Mouse (Mus musculus) liver, adult 2 months (tissue): ENCODE results near the gene Gabrb2. TPM values are rescaled to one million over a fixed set of nuclear protein-coding genes. Genes with fewer than 3 reads are reported as not detected.

Experiments
- DNase-seq: peaks from one replicate; pipeline ENCODE4 v3.0.0-alpha.2; 2011; ENCODE audit warnings: low read depth, low spot score; ENCODE audit errors: extremely low read depth
- H3K27ac ChIP-seq: fragments of 200-500 bp; replicated peaks from 2 replicates; pipeline ENCODE4 v1.5.1; 2012; ENCODE audit warnings: low read depth, mild to moderate bottlenecking, control low read depth, inconsistent platforms, low read length; ENCODE audit not compliant: insufficient read depth
- H3K27me3 ChIP-seq: fragments of 200-500 bp; 2 replicates; pipeline ENCODE4 v1.6.1; 2012; ENCODE audit warnings: mild to moderate bottlenecking, moderate library complexity, low read length, inconsistent platforms; ENCODE audit not compliant: control insufficient read depth, insufficient read depth
- H3K36me3 ChIP-seq: fragments of 200-500 bp; 2 replicates; pipeline ENCODE4 v1.6.1; 2012; ENCODE audit warnings: low read length, inconsistent platforms; ENCODE audit not compliant: control insufficient read depth, insufficient read depth
- H3K4me1 ChIP-seq: fragments of 200-500 bp; 2 replicates; pipeline ENCODE4 v1.6.1; 2011; ENCODE audit warnings: low read length; ENCODE audit not compliant: control insufficient read depth, insufficient read depth
- H3K4me3 ChIP-seq: fragments of 200-500 bp; 2 replicates; pipeline ENCODE4 v1.5.1; 2011; ENCODE audit warnings: low read depth, mild to moderate bottlenecking, control low read depth, low read length, moderate library complexity; ENCODE audit not compliant: insufficient read depth
- H3K79me2 ChIP-seq: fragments of 200-500 bp; 2 replicates; pipeline ENCODE4 v1.6.1; 2012; ENCODE audit warnings: inconsistent platforms, mild to moderate bottlenecking, low read length, moderate library complexity; ENCODE audit not compliant: control insufficient read depth, insufficient read depth
- H3K9ac ChIP-seq: fragments of 200-500 bp; 2 replicates; pipeline ENCODE4 v1.6.1; 2012; ENCODE audit warnings: low read depth, mild to moderate bottlenecking, control low read depth, inconsistent platforms, low read length
- CTCF ChIP-seq: fragments of 200-500 bp; IDR thresholded peaks from 2 replicates; pipeline ENCODE4 v1.5.1; 2011; ENCODE audit warnings: low read depth, low read length, control low read depth
- POLR2A ChIP-seq: fragments of 200-500 bp; IDR thresholded peaks from 2 replicates; pipeline ENCODE4 v1.6.1; 2011; ENCODE audit warnings: low read length, control low read depth; ENCODE audit not compliant: insufficient read depth; ENCODE audit errors: extremely low read depth
- WGBS: fragments of 180-500 bp; shearing (Covaris S2); methylation state at CpG from one replicate; pipeline ENCODE4 v1.1.7; 2018; 5-methylcytosine and 5-hydroxymethylcytosine counted together
- polyA plus RNA-seq: library from polyadenylated mRNA; depleted of rRNA; stranded (reverse); fragments of >200 nt; gene quantifications from 2 replicates; pipeline ENCODE4 v1.2.3, GENCODE M21; 2012
- total RNA-seq: library from RNA; depleted of rRNA; stranded (reverse); fragments of >200 nt; gene quantifications from 2 replicates; pipeline ENCODE4 v1.2.3, GENCODE M21; 2014

Gene Gabrb2
- total and polyA plus RNA-seq, 2 experiments: not detected

GRCm38 (mm10) chr11:42505436-42505835, 85.9 kb downstream of the Gabrb2 start:
- no peak overlapping the region for H3K27ac ChIP-seq
- 76% methylated on average over 2 of the region's 2 CpGs for WGBS
- TF ChIP-seq POLR2A: no peak
- no peak for TF ChIP-seq CTCF
- H3K4me3 ChIP-seq: no peak overlapping the region
- no peak for DNase-seq
- no peaks in the 10 kb centered on the region for H3K36me3 ChIP-seq
- H3K27me3 ChIP-seq: no peaks in the 10 kb centered on the region
- H3K79me2 ChIP-seq: no peaks in the 10 kb centered on the region
- no peak overlapping the region for H3K9ac ChIP-seq
- H3K4me1 ChIP-seq: no peaks in the 10 kb centered on the region

DNA sequence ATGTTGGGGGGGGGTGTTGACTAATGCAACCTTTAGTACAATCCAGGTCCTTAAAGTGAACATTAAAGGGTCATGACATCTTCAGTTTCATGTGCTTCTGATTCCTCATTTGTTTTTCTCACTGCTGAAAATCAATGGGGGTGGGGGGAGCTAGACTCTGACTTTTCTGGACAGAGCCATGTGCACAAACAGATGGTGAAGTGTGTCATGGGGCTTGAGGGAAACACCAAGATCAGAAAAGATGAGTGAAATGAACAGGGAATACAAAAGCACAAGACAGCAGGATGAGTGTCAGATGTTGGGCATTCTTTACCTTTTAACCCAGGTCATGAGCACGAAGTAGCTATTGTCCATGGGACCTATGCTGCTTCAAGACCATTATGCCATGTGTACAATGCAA, 86.4 kb downstream of the Gabrb2 start:
- no peak overlapping the region for H3K9ac ChIP-seq
- H3K79me2 ChIP-seq: no peaks in the 10 kb centered on the region
- no peak overlapping the region for H3K4me3 ChIP-seq
- H3K4me1 ChIP-seq: no peaks in the 10 kb centered on the region
- no peak for DNase-seq
- WGBS: 67% methylated on average over 1 of the region's 1 CpGs
- TF ChIP-seq CTCF (no peak), POLR2A (no peak)
- no peaks in the 10 kb centered on the region for H3K27me3 ChIP-seq
- H3K36me3 ChIP-seq: no peaks in the 10 kb centered on the region
- H3K27ac ChIP-seq: no peak overlapping the region

DNA sequence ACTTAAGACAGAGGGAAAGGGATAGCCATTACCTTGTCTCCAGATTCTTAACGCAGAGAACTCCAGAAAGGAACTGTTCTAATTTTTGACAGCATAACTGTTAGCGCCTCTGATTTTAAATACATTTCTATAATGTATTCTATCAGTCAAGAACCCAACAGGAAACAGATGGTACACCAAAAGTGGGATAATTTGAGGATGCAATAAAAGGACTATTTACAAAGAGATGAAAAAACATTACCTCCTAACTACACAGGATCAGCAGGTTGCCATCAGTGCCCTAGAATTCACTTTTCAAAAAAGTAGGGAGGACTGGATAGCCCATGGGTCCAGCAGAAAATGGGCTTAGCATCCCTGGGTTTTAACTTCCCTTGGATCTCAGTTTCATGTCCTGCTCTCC, 102.4 kb downstream of the Gabrb2 start:
- TF ChIP-seq POLR2A: no peak
- no peak for DNase-seq

GRCm38 (mm10) chr11:42528226-42528881, 108.8 kb downstream of the Gabrb2 start:
- H3K4me3 ChIP-seq: no peak overlapping the region
- no peak for DNase-seq
- H3K79me2 ChIP-seq: no peaks in the 10 kb centered on the region
- H3K9ac ChIP-seq: no peak overlapping the region
- H3K36me3 ChIP-seq: no peaks in the 10 kb centered on the region
- TF ChIP-seq POLR2A (no peak), CTCF (no peak)
- H3K27me3 ChIP-seq: no peaks in the 10 kb centered on the region
- WGBS: 79% methylated on average over 3 of the region's 3 CpGs
- H3K4me1 ChIP-seq: no peaks in the 10 kb centered on the region
- H3K27ac ChIP-seq: no peak overlapping the region

More for the DNA sequence above, 102.4 kb downstream of the Gabrb2 start:
- Histone ChIP-seq H3K9ac (no peak overlapping the region), H3K27me3 (no peaks in the 10 kb centered on the region), H3K27ac (no peak overlapping the region), H3K79me2 (no peaks in the 10 kb centered on the region), H3K4me1 (no peaks in the 10 kb centered on the region), H3K4me3 (no peak overlapping the region), H3K36me3 (no peaks in the 10 kb centered on the region)
- WGBS: 77% methylated on average over 2 of the region's 2 CpGs

DNA sequence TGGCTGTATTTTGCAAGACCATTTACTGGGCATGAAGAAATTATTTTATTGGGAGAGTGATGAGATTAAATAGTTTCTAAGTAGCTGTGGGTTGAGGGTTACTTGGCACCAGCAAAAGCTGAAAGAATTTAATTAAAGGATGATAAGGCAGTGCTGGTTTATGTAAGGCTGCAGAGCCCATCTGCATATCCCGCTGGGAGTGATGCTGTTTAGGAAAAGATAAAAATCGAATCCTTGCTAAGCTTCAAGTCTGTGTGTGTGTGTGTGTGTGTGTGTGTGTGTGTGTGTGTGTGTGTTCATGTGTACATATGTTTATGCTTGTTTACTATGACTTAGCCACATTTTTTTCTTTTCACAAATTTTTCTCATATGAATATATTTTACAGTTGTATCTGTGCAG, 113.0 kb downstream of the Gabrb2 start:
- no peak for TF ChIP-seq CTCF
- no peak for TF ChIP-seq POLR2A
- H3K4me3 ChIP-seq: no peak overlapping the region
- no peak for DNase-seq
- no peaks in the 10 kb centered on the region for H3K36me3 ChIP-seq
- H3K4me1 ChIP-seq: no peaks in the 10 kb centered on the region
- H3K79me2 ChIP-seq: no peaks in the 10 kb centered on the region
- H3K27ac ChIP-seq: no peak overlapping the region
- H3K9ac ChIP-seq: no peak overlapping the region
- 58% methylated on average over 2 of the region's 2 CpGs for WGBS
- no peaks in the 10 kb centered on the region for H3K27me3 ChIP-seq

GRCm38 (mm10) chr11:42535286-42535685, 115.7 kb downstream of the Gabrb2 start:
- H3K27ac ChIP-seq: no peak overlapping the region
- 78% methylated on average over 5 of the region's 5 CpGs for WGBS
- TF ChIP-seq CTCF: no peak
- TF ChIP-seq POLR2A: no peak
- H3K36me3 ChIP-seq: no peaks in the 10 kb centered on the region
- H3K27me3 ChIP-seq: no peaks in the 10 kb centered on the region
- DNase-seq: no peak
- no peaks in the 10 kb centered on the region for H3K79me2 ChIP-seq
- H3K4me3 ChIP-seq: no peak overlapping the region
- H3K9ac ChIP-seq: no peak overlapping the region
- H3K4me1 ChIP-seq: no peaks in the 10 kb centered on the region
